Mouse (Mus musculus) ES-Bruce4 (cell line): ENCODE results near the gene Acsbg1.

Experiments used
- CTCF ChIP-seq: IDR thresholded peaks from one replicate; pipeline ENCODE4 v1.8.1; 2011; ENCODE audit warnings: low read depth, low read length
- EP300 ChIP-seq: IDR thresholded peaks from 2 replicates; pipeline ENCODE4 v1.6.1; 2011; ENCODE audit warnings: low read depth, low read length; ENCODE audit not compliant: insufficient read depth
- POLR2A ChIP-seq: IDR thresholded peaks from one replicate; pipeline ENCODE4 v1.8.1; 2011; ENCODE audit warnings: low read length; ENCODE audit not compliant: insufficient read depth

DNA sequence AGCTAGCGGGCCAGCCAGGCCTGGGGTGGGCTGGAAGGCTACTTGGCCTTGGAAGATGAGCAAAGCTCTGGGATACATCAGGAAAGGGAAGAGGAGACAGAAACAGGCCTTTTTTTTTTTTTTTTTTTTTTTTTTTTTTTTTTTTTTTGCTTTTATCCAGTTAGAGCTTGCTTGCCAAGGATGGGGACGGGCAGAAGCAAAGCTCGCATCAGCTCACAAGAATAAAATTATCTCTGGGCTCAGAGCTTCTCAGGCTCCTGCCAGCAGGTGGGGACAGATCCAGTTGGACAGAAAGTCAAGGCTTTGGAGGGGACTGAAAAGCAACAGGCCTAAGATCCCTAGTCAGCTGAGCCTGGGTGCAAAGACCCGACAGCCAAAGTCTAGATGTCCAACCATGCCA is 32.9 kb downstream of the Acsbg1 start:
- no peak for TF ChIP-seq POLR2A
- no peak for TF ChIP-seq CTCF
- TF ChIP-seq EP300 = no peak
